Mouse (Mus musculus): ENCODE measurements around the gene Ccdc57. TPM values are rescaled to one million over a fixed set of nuclear protein-coding genes. Genes with fewer than 3 reads are reported as not detected.
A peak's percentile ranks its signal among the peaks of the same experiment; 100 is the strongest.

Ccdc57 gene
- total RNA-seq (2015) (4.5 and 6.4 TPM in 2 replicates), total RNA-seq (2017) (6.4 and 8.4 TPM in 2 replicates)

GRCm38 (mm10) chr11:120932564-120933398 lies at the start of gene Ccdc57:
Gene Ccdc57, minus strand, starts transcription at chr11:120932872.
- peak; percentile 98 for ATAC-seq (replicated peaks; ENCODE audit: poor library complexity)

- no peak for ATAC-seq (replicated peaks; ENCODE audit: poor library complexity)
Observed at GRCm38 (mm10) chr11:120982459-120982858, 49.8 kb upstream of the Ccdc57 start.

GRCm38 (mm10) chr11:120981661-120982060 lies 49.0 kb upstream of the Ccdc57 start:
- ATAC-seq (replicated peaks; ENCODE audit: poor library complexity), result no peak

- ATAC-seq (replicated peaks; ENCODE audit: poor library complexity), result peak; percentile 91
Observed at GRCm38 (mm10) chr11:120980427-120981035, 47.9 kb upstream of the Ccdc57 start.

- no peak for ATAC-seq (replicated peaks; ENCODE audit: poor library complexity)
Observed at GRCm38 (mm10) chr11:120979711-120980426, 47.2 kb upstream of the Ccdc57 start.

GRCm38 (mm10) chr11:120973318-120973717 lies 40.6 kb upstream of the Ccdc57 start:
- ATAC-seq (replicated peaks; ENCODE audit: poor library complexity), result no peak

GRCm38 (mm10) chr11:120971237-120971636 lies 38.6 kb upstream of the Ccdc57 start:
- no peak for ATAC-seq (replicated peaks; ENCODE audit: poor library complexity)

- no peak for ATAC-seq (replicated peaks; ENCODE audit: poor library complexity)
Observed at GRCm38 (mm10) chr11:120969742-120970141, 37.1 kb upstream of the Ccdc57 start.

GRCm38 (mm10) chr11:120965587-120965986 lies 32.9 kb upstream of the Ccdc57 start:
- ATAC-seq (replicated peaks; ENCODE audit: poor library complexity), result no peak

GRCm38 (mm10) chr11:120964195-120965157 lies 31.8 kb upstream of the Ccdc57 start:
- ATAC-seq (replicated peaks; ENCODE audit: poor library complexity), result no peak

- no peak for ATAC-seq (replicated peaks; ENCODE audit: poor library complexity)
Observed at GRCm38 (mm10) chr11:120962909-120963308, 30.2 kb upstream of the Ccdc57 start.

- no peak for ATAC-seq (replicated peaks; ENCODE audit: poor library complexity)
Observed at GRCm38 (mm10) chr11:120962050-120962771, 29.5 kb upstream of the Ccdc57 start.

- no peak for ATAC-seq (replicated peaks; ENCODE audit: poor library complexity)
Observed at GRCm38 (mm10) chr11:120961594-120961993, 28.9 kb upstream of the Ccdc57 start.

- ATAC-seq (replicated peaks; ENCODE audit: poor library complexity), result no peak
Observed at GRCm38 (mm10) chr11:120960248-120960647, 27.6 kb upstream of the Ccdc57 start.

- ATAC-seq (replicated peaks; ENCODE audit: poor library complexity), result peak; percentile 38
Observed at GRCm38 (mm10) chr11:120959564-120959963, 26.9 kb upstream of the Ccdc57 start.

- no peak for ATAC-seq (replicated peaks; ENCODE audit: poor library complexity)
Observed at GRCm38 (mm10) chr11:120959066-120959465, 26.4 kb upstream of the Ccdc57 start.

GRCm38 (mm10) chr11:120957731-120958257 lies 25.1 kb upstream of the Ccdc57 start:
- ATAC-seq (replicated peaks; ENCODE audit: poor library complexity), result peak; percentile 44

GRCm38 (mm10) chr11:120957052-120957451 lies 24.4 kb upstream of the Ccdc57 start:
- no peak for ATAC-seq (replicated peaks; ENCODE audit: poor library complexity)

GRCm38 (mm10) chr11:120955701-120956100 lies 23.0 kb upstream of the Ccdc57 start:
- no peak for ATAC-seq (replicated peaks; ENCODE audit: poor library complexity)

All from megakaryocyte progenitor cell, adult 5-6 weeks (primary cell).